Mouse (Mus musculus): ENCODE data around the gene B130006D01Rik.
A peak's percentile ranks its signal among the peaks of the same experiment; 100 is the strongest.

Gene B130006D01Rik

DNA sequence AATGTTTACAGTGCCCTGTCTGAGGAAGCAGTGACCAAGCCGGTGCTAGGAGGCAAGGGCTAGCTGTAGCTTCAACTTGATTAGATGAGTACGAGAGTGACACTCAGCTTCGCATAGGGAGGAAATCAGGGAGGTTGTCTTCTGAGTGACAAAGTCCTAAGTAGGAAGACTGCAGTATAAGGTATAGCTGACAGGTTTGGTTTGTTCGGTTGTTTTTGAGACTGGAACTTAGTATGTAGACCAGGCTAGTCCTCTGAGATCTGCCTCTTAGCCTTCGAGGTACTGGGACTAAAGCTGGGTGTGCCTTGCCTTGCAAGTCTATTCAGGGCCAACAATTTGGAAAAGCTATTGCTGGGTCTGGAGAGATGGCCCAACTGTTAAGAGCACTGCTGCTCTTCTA lies at the start of gene B130006D01Rik:
Gene B130006D01Rik (plus strand): TSS at position 301 of the 400 bp plus-strand sequence.
- DNase-seq (ENCODE audit: inconsistent age in 2 of 2, low spot score in 1 of 2): no peak

DNA sequence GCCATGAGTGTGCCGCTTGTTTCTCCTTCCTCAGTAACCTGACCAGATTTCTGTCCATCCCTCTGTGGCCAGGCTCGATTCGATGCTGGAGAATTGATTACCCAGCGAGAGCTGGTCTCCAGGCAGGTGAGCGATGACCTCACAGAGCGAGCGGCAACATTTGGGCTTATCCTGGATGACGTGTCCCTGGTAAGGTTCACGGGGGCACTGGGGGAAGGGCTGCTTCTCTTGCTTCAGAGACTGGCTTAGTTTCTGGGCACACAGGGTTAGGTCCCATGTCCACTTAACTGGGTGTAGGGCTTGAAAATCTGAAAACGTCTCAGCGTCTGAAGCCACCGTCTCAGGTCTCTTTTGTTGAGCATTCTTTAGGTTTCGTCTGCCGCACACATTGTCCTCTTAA lies 47.9 kb upstream of the B130006D01Rik start:
- DNase-seq (ENCODE audit: inconsistent age in 2 of 2, low spot score in 1 of 2): no peak

DNA sequence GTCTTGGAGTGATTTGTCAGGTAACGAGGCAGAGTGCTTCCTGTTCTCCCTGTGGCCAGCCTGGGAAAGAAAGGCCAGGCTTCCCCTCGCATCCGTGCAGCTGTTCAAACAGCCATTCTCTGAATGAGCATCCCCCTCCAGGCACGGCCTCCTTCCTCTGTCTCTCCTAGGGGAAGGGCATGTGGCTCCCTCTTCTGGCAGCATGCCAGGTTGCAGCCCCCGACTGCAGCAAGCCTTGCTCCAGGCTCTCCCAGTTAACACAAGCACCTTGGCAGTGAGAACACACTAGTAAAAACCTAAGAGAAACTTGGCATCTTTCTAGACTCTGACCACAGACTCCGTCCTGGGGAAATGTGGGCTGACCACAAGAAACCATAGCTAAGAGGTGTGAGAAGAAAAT lies 47.1 kb upstream of the B130006D01Rik start:
- peak; percentile 39 to 53 for DNase-seq (ENCODE audit: inconsistent age in 2 of 2, low spot score in 1 of 2)

DNA sequence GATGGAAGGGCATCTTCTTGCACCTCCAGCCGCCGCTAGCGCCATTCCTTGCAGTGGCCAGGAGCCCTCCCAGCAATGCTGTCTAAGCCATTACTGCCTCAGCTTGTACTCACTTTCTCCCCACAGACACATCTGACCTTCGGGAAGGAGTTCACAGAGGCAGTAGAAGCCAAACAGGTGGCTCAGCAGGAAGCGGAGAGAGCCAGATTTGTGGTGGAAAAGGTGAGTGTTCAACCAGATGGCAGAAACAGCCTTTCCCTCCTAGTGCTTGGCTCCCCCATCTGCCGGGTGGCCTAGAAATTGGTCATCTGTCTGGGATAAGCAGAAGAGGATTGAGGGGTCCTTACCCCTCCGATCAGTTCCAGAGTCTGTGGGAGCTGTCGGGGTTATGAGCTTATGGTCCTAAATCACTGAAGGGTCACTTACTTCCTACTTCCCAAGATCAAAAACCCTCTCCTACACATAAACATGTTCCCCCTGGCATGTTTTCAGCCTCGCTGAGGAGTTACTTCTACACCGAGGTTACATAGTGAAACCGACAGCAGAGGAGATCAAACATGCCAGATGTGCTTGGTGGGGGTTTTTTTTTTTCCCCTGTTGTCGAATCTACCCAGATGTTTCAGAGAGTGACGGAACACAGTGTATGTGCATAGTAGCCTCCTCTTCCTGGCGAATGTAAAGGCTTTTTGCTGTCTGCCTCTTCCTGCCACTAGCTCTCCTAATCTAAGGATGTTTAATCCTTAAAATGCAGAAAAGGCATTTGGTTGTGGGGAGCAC lies 45.3 kb upstream of the B130006D01Rik start:
- DNase-seq (ENCODE audit: inconsistent age in 2 of 2, low spot score in 1 of 2): no peak

DNA sequence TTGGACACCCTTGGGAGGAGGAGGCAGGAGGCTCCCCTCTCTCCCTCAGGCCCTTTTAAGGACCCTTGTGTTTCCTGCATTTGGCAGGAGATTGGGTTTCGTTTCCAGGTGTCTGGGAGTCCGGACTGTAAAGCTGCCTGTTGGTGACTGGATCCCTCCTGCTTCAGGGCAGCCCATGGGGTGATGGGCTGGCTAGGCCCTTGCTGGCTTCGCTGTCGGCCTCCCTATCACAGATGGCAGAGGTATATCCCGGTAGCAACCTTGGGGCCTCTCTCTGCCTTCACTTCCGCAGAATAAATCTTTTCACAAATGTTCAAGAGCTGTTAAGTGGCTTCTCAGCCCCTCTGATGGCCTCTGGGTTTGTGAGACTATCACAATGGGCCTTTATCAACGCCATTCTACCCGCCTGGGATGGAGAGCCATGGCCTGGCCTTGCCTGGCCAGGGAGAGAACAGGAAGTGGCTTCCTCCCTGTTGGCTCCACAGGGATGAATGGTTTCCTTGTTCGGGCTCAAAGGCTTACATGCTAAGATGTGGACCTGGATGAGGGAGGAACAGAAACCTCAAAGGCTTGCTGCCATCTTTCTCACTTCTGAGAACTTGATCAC lies 41.3 kb upstream of the B130006D01Rik start:
- no peak for DNase-seq (ENCODE audit: inconsistent age in 2 of 2, low spot score in 1 of 2)

DNA sequence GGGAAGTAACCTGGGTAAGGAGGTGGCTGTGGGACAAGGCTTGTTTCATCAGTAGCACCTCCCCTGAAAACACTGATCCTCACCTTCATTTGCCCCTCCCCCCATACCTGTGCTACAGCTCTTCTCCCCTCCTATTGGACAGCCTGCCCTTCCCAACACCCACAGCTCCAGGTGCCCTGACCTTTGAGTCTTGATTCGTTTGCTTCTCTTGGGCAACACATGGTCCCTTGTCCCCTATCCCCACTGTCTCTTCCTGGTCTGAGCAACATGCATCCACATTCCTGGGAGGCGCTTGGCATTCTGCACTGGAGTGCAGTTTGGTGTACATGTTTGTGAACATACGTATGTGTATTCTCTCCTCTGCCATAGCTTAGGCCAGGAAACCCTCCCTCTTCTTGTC lies 40.4 kb upstream of the B130006D01Rik start:
- DNase-seq (ENCODE audit: inconsistent age in 2 of 2, low spot score in 1 of 2): no peak

DNA sequence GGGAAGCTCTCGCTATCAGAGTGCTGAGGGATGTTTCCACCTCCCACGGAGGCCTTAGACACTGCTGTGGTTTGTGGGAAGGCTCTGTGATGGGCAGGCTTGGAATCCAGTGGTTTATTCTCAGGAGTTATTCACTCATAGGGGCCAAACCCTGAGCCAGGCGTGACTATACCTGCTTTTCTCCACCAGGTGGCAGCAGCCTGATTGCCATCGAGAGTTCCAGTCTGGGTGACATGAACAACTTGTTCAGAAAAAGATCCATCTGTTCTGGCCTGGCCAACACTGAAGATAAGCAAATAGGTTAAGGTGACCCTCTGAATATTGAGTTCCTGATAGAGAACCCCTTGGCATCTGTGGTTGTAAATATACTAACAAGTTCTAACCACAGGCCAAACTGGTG lies 37.4 kb upstream of the B130006D01Rik start:
- peak; percentile 78 to 94 for DNase-seq (ENCODE audit: inconsistent age in 2 of 2, low spot score in 1 of 2)

DNA sequence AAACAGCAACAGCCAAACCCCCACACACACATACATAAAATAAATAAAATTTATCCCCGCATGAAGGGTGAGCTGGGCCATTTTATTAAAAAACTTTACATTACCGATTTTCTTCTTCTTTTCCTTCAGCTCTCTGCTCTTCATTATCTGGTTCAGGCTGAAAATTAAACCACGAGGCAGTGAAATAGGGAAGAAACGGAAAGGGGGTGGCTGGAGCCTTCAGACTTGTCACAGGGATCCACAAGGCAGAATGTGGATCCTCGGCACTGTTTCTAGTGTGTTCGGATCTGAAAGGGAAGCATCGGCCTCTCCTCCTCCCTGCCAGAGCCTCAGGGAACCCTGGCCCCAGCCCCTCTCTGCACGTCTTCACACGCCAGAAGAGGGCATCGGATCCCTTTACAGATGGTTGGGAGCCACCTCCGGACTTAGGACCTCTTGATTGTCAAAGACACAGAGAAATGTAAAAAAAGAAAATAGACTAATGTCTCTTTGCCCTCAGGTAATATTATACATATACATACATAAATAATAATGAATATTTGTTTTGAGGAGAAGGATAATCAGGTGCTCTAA lies 36.2 kb upstream of the B130006D01Rik start:
- DNase-seq (ENCODE audit: inconsistent age in 2 of 2, low spot score in 1 of 2): no peak

DNA sequence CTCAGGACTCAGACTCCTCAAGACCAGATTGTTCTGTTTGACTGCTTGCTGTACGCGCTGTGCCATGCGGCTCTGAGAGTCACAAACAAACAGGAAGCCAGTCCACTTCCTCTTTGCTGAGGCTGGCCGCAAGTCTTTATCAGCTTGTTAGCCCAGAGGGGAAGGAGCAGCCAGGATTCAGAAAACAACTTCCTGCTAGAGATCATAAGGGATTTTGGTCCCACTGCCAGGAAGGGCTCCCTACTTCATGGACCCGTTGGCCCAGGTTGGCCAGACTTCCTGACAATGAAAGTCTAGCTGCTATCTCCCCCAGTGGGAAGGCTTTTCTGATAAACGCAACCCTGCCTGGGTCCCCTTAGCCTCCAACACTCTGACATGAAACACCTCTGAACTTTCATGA lies 34.9 kb upstream of the B130006D01Rik start:
- DNase-seq (ENCODE audit: inconsistent age in 2 of 2, low spot score in 1 of 2): peak; percentile 49 to 73

DNA sequence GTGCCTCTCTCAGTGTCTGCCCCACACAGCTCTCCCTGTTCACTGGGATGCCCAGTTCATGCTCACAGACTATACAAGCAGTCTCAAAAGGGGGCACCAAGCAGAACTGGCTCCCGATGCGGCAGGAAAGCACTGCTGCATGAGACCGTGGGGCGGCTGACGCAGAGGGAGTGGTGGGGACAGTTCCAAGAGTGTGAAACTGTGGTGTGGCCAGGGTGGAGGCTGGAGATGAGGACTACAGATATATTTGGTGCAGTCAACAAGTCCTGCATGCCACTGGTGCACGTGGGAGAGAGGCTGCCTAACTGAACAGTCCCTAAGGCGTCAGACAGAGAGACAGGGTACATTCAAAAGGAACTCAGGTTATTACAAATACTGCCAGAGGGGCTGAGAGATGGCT lies 34.4 kb upstream of the B130006D01Rik start:
- DNase-seq (ENCODE audit: inconsistent age in 2 of 2, low spot score in 1 of 2): no peak

DNA sequence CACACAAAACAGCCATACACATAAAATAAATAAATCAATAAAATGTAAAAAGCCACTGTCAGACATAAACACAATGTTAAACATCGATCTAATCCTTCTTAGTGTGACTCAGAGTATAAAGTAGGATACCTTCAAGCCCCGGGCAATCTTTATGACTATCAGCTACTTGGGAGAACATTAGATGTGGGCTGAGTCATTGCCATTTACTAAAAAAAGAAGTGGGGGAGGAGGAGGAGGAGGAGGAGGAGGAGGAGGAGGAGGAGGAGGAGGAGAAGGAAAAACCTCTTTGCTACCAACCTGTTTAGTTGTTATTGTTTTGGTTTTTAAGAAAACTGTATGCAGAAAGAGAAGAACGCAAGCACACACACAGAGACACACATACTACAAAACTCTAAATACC lies 33.8 kb upstream of the B130006D01Rik start:
- no peak for DNase-seq (ENCODE audit: inconsistent age in 2 of 2, low spot score in 1 of 2)

DNA sequence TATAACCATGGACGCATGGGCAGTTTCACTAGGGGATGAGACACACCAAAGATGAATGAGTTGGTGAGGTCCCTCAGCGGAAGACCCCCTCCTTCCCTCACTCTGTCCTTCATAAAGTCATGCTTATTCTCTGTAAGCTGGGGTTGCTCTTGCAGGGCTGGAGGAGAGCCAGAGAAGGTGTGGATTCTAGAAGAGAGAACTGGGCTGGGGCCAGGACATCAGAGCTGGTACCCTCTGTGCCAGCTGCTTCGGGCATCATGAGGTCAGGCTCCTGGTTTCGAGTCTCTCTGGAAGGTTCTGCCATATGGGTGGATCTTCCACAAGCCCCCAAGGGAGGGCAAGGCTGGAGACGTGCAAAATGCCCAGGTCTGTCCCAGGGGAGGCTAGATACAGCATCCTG lies 24.8 kb upstream of the B130006D01Rik start:
- no peak for DNase-seq (ENCODE audit: inconsistent age in 2 of 2, low spot score in 1 of 2)

DNA sequence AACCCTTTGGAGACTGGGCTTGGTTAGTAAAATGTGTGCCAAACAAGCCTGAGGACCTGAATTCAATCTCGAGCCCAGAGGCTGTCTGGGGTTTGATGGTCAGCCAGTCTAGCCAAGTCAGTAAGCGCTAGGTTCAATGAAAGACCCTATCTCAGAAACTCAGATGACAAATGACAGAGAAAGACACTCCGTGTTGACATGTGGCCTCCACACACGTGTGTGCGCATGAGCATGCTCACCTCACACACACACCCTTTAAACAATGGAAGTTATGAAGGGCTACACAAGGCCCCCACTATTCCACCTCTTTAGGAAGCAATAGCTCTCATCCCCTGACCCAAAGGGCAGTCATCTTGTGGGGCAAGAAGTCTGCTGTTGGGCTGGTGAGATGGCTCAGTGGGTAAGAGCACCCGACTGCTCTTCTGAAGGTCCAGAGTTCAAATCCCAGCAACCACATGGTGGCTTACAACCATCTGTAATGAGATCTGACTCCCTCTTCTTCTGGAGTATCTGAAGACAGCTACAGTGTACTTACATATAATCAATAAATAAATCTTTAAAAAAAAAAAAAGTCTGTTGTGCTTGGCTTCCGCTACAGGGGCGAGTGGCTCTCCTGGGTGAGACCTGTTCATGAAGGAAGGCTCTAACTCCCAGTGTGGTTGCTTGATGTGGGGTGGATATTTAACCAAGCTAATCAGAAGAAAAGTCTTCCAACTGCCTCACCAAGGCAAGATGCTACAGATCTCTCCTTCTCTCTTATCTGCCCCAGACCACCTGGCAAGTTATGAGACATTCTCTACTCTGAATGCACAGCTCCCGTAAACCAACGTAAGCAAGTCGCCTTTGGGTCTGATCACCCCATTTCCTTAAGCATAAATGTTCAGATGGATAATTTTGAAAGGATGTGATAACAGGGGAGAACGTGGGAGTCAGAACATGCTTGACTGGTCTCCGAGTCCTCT lies 22.3 kb upstream of the B130006D01Rik start:
- DNase-seq (ENCODE audit: inconsistent age in 2 of 2, low spot score in 1 of 2): no peak

DNA sequence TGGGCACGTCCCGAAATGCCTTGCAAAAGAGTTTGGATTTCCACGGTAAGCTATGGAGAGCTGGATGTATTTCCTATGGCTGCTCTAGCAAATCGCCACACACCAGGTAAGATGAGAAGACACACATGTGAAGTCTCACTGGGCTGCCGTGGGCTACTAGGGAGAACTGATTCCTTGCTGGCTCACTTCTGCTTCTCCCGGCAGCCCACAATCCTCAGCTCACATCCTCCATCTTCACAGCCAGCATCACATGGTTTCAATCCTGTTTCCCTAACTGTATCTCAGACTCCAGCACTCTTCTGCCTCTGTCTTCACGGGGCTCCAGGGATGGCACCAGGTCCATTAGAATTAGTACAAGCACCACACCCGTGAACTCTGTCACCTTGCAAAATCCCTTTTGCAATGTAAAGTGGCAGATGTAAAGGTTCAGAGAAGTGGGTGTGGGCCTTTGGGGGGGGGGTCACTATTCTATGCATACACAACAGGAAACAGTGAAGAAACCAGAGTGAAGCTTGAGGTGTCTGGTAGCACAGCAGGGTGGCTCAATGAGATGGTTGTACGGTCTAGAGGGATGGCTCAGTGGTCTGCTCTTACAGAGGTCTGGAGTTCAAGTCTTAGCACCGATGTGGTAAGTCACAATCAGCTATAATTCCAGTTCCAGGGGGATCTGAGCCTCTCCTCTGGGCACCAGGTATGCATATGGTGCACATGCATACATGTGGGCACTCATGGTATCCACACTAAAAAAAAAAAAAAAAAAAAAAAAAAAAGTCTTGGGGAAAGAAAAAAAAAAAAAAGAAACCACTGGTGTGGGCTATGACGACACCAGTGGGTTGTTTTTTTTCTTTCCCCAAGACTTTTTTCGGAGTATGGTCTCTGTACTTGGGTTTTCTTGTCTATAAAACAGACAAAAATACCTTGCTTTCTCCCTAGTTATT lies 19.1 kb upstream of the B130006D01Rik start:
- DNase-seq (ENCODE audit: inconsistent age in 2 of 2, low spot score in 1 of 2): no peak

DNA sequence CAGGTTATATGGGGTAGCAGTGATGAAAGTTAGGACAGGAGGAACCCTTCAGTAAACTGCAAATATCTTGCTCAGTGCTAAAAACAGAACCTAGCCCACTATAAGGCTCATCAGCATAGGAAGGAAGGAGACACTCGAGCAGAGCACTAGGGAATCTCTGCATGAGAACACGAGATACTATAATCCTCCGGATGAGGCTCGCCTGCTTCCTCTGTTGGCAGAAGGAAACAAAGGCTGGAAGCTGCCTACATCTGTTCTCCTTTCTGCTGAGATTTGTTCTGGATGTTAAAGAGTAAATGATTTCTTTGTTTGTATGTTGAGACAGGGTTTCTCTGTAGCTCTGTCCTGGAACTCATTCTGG lies 18.4 kb upstream of the B130006D01Rik start:
- DNase-seq (ENCODE audit: inconsistent age in 2 of 2, low spot score in 1 of 2): no peak

DNA sequence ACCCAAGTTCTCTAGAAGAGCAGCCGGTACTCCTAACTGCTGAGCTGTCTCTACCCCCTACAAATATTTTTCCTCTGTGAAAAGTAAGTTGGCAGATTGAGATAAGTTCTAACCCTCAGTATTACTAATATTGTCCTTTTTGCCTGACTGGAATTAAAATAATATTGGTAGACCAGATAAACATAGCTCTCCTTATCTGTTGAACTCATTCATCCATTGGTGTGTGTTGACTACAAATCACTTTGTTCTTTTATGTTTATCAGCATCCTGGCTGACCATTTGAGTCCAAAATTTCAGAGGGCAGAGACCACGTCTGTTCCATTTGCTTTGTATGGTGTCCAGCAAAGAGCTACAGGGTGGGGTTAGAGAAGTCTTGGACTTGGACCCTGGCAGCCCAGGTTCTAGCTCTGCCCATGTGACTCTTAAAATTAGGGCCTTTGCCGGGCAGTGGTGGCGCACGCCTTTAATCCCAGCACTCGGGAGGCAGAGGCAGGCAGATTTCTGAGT lies 13.8 kb upstream of the B130006D01Rik start:
- DNase-seq (ENCODE audit: inconsistent age in 2 of 2, low spot score in 1 of 2): no peak

DNA sequence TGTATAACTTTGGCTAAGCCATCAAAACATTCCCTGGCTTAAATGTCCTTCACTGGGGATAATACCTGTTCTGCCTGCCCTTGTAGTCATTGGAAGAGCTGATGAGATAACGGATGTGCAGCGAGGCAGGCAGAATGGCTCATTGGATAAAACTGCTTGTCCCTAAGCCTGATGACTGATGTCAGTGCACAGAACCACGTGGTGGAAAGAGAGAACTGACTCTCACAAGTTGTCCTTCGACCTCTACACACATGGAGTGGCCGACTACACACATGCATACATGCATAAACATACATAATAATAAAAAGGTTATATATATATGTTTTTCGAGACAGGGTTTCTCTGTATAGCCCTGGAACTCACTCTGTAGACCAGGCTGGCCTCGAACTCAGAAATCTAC lies 12.9 kb upstream of the B130006D01Rik start:
- no peak for DNase-seq (ENCODE audit: inconsistent age in 2 of 2, low spot score in 1 of 2)

DNA sequence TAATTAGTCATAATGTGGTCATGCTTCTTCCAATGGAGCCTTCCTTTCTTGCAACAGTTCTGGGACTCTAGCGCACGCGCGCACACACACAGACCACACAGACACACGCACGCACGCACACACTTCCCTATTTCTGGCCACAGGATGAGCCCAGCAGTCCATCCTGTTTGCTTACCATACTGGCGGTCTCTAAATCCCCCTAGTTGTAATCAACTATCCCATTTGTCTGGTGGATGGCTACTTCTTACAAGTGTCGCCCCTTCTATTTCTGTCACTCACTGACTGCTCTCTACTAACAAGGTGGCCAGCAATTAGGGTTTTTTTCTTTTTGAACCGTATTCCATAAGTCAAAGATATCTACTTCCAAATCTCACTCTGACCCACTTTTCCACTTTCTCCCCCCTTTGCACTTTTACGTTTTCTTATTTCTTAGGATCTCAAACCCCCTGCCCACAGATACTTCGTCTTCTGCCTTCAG lies 11.3 kb upstream of the B130006D01Rik start:
- peak; percentile 57 to 84 for DNase-seq (ENCODE audit: inconsistent age in 2 of 2, low spot score in 1 of 2)

DNA sequence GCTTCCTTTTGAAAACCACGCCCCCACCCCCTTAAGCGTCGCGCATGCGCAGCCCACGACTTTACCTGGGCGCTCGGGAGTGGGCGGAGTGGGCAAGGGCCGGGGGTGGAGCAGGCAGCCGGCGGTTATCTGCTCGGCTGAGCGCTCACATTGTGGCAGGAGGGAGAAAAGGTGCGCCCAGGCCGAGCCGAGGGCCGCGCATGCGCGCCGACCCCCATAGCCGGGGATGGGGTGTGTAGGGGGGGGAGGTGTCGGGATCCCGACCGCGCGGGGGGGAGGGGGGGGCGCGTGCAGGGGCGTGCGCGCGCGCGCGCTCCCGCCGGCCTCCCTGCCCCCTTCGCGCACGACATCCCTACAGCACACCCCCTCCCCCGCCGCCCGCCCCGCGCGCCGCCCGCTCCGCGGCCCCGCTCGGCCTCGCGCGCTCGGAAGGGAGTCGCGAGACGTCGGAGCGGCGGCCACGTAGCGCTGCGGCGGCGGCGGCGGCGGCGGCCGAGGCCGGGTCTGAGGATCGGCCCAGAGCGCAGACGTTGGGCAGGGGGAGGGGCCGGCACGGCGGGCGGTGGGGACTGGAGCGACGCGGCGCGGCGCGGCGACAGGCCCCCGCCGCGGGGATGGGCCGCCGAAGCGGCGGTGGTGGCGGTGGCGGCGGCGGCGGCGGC lies 10.7 kb upstream of the B130006D01Rik start, which contains the start of gene Zfp652:
Gene Zfp652 (plus strand): TSS at position 111 of the 662 bp plus-strand sequence.
- DNase-seq (ENCODE audit: inconsistent age in 2 of 2, low spot score in 1 of 2): peak; percentile 91 to 96

All from adrenal gland, adult (tissue).